Mouse (Mus musculus) Muller cell, postnatal 12 days (primary cell): ENCODE results near the gene Sstr4.
A peak's percentile ranks its signal among the peaks of the same experiment; 100 is the strongest.

Experiments
- DNase-seq: peaks from one replicate; pipeline ENCODE4 v3.0.0-alpha.2; 2015; ENCODE audit errors: inconsistent ontology term

Gene Sstr4

GRCm38 (mm10) chr2:148395131-148396051 is at the start of gene Sstr4:
Gene Sstr4, plus strand, starts transcription at chr2:148395344.
- DNase-seq = peak; percentile 60

GRCm38 (mm10) chr2:148345373-148345772 is 49.8 kb upstream of the Sstr4 start:
- DNase-seq = no peak

GRCm38 (mm10) chr2:148346976-148347375 is 48.2 kb upstream of the Sstr4 start:
- DNase-seq = no peak

GRCm38 (mm10) chr2:148349509-148350307 is 45.4 kb upstream of the Sstr4 start:
- DNase-seq = no peak

GRCm38 (mm10) chr2:148350460-148350859 is 44.7 kb upstream of the Sstr4 start:
- DNase-seq = no peak

- no peak for DNase-seq
Measured at GRCm38 (mm10) chr2:148352655-148353054, 42.5 kb upstream of the Sstr4 start.

GRCm38 (mm10) chr2:148357145-148357544 is 38.0 kb upstream of the Sstr4 start:
- no peak for DNase-seq

- no peak for DNase-seq
Measured at GRCm38 (mm10) chr2:148364536-148364935, 30.6 kb upstream of the Sstr4 start.

- DNase-seq = peak; percentile 69
Measured at GRCm38 (mm10) chr2:148365227-148365626, 29.9 kb upstream of the Sstr4 start.

- peak; percentile 18 for DNase-seq
Measured at GRCm38 (mm10) chr2:148371743-148372630, 23.2 kb upstream of the Sstr4 start.

GRCm38 (mm10) chr2:148373602-148374071 is 21.5 kb upstream of the Sstr4 start:
- no peak for DNase-seq

GRCm38 (mm10) chr2:148375326-148376150 is 19.6 kb upstream of the Sstr4 start:
- peak; percentile 27 for DNase-seq

- DNase-seq = no peak
Measured at GRCm38 (mm10) chr2:148378817-148379342, 16.3 kb upstream of the Sstr4 start.

- no peak for DNase-seq
Measured at GRCm38 (mm10) chr2:148379899-148380413, 15.2 kb upstream of the Sstr4 start.

- no peak for DNase-seq
Measured at GRCm38 (mm10) chr2:148381076-148381475, 14.1 kb upstream of the Sstr4 start.

GRCm38 (mm10) chr2:148386476-148386875 is 8.7 kb upstream of the Sstr4 start:
- DNase-seq = no peak

GRCm38 (mm10) chr2:148386927-148387326 is 8.2 kb upstream of the Sstr4 start:
- DNase-seq = no peak

- no peak for DNase-seq
Measured at GRCm38 (mm10) chr2:148387652-148388581, 7.2 kb upstream of the Sstr4 start.

GRCm38 (mm10) chr2:148393149-148393548 is 2.0 kb upstream of the Sstr4 start:
- DNase-seq = no peak
